ENCODE assay signal across 8 mouse cellular contexts in the genomic region with DNA sequence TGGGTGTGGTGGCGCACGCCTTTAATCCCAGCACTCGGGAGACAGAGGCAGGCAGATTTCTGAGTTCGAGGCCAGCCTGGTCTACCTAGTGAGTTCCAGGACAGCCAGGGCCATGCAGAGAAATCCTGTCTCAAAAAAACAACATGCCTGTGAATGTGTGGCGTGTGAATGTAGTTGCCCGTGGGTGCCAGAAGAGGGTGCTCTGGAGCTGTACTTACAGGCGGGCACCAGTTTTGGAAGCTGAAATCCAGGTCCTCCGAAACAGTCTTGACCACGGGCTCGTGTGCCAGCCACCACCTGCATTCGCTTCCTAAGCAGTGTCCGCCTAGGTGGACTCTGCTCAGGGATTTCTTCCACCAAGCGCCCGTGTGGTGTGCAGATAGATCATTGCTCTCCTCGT. TPM values are rescaled to one million over a fixed set of nuclear protein-coding genes. Genes with fewer than 3 reads are reported as not detected.
A peak's percentile ranks its signal among the peaks of the same experiment; 100 is the strongest.
DNase-seq lines count a peak whose midpoint lies in the region; ATAC-seq and TF ChIP-seq lines count a peak whose summit lies in the region.

No protein-coding gene starts in this region.

- peak; percentile 68 for ATAC-seq in erythroblast, adult 5-6 weeks (replicated peaks; ENCODE audit: low FRiP score, poor library complexity, severe bottlenecking)

- DNase-seq in gastrocnemius, adult 2 months = peak; percentile 42
- no peak for DNase-seq in gastrocnemius, postnatal 36 days
- DNase-seq in right cerebral cortex, postnatal 4 days = peak; percentile 11
- DNase-seq in right cerebral cortex, adult 18-20 months = no peak
- DNase-seq in thymus, postnatal 25 days = peak; percentile 35
- no peak for DNase-seq in right cerebral cortex, postnatal 36 days (ENCODE audit: low spot score in 2 of 2)
- no peak for DNase-seq in right cerebral cortex, adult 2 months (ENCODE audit: low spot score in 2 of 2)

- TF ChIP-seq CTCF in gastrocnemius, adult 2 months (IDR thresholded peaks at IDR 0.05) = peak; percentile 58

- no peak overlapping the region for H3K4me3 ChIP-seq in gastrocnemius, adult 2 months

- intact Hi-C loops in gastrocnemius, adult 2 months (cut with DNase I) = loop anchor here (2.0 kb wide), 1 partner anchor 26 kb away; no protein-coding TSS in a partner anchor
- intact Hi-C loops in gastrocnemius, postnatal 36 days (cut with DNase I) = no loop called here

- H3K27ac ChIP-seq in gastrocnemius, adult 2 months = no peak overlapping the region

RNA-seq across cellular contexts. Expression of a gene that starts 9.8 kb away (rescaled TPM):
- 10 to 100 TPM; 76.4 to 89.9 TPM for total RNA-seq in gastrocnemius, adult 2 months (2021)
- total RNA-seq in gastrocnemius, postnatal 36 days (2021) = 10 to 100 TPM; 67.1 to 71.1 TPM
- total RNA-seq in erythroblast, adult 5-6 weeks (2015; ENCODE audit: low replicate concordance) = 37.6 and 46.3 TPM in 2 replicates
- 212 and 278 TPM in 2 replicates for total RNA-seq in erythroblast, adult 5-6 weeks (2017; ENCODE audit: low replicate concordance)

RNA-seq across cellular contexts. Expression of a gene that starts 34.3 kb away (rescaled TPM):
- 100 to 1,000 TPM in 1 of 2 experiments, 10 to 100 TPM in 1; 81.2 to 115 TPM for total RNA-seq in gastrocnemius, adult 2 months (2021)
- 10 to 100 TPM; 71.9 to 92.1 TPM for total RNA-seq in gastrocnemius, postnatal 36 days (2021)
- total RNA-seq in erythroblast, adult 5-6 weeks (2015; ENCODE audit: low replicate concordance) = not detected in 2 replicates
- total RNA-seq in erythroblast, adult 5-6 weeks (2017; ENCODE audit: low replicate concordance) = not detected in 2 replicates

RNA-seq across cellular contexts. Expression of a gene that starts 45.1 kb away (rescaled TPM):
- total RNA-seq in gastrocnemius, adult 2 months (2021) = 10 to 100 TPM; 41.0 to 50.3 TPM
- 10 to 100 TPM; 41.7 to 48.0 TPM for total RNA-seq in gastrocnemius, postnatal 36 days (2021)
- 8.8 and 13.1 TPM in 2 replicates for total RNA-seq in erythroblast, adult 5-6 weeks (2015; ENCODE audit: low replicate concordance)
- total RNA-seq in erythroblast, adult 5-6 weeks (2017; ENCODE audit: low replicate concordance) = 6.1 and 9.8 TPM in 2 replicates

RNA-seq across cellular contexts. Expression of a gene that starts 47.0 kb away (rescaled TPM):
- total RNA-seq in gastrocnemius, adult 2 months (2021) = 1 to 10 TPM; 1.4 to 2.1 TPM
- 1 to 10 TPM; 1.8 to 4.0 TPM for total RNA-seq in gastrocnemius, postnatal 36 days (2021)
- 19.0 and 37.9 TPM in 2 replicates for total RNA-seq in erythroblast, adult 5-6 weeks (2015; ENCODE audit: low replicate concordance)
- 7.0 and 15.9 TPM in 2 replicates for total RNA-seq in erythroblast, adult 5-6 weeks (2017; ENCODE audit: low replicate concordance)

RNA-seq across cellular contexts. Expression of a gene that starts 56.8 kb away (rescaled TPM):
- 1 to 10 TPM; 2.7 to 9.3 TPM for total RNA-seq in gastrocnemius, adult 2 months (2021)
- 1 to 10 TPM; 4.4 to 7.9 TPM for total RNA-seq in gastrocnemius, postnatal 36 days (2021)
- total RNA-seq in erythroblast, adult 5-6 weeks (2015; ENCODE audit: low replicate concordance) = not detected in 2 replicates
- total RNA-seq in erythroblast, adult 5-6 weeks (2017; ENCODE audit: low replicate concordance) = not detected in 2 replicates

Comparison
In these comparisons a context has a peak if more than half of its experiments do, and no peak if none do; other contexts are left out.
1. DNase-seq: peak in gastrocnemius, adult 2 months (single experiment), right cerebral cortex, postnatal 4 days (single experiment) and thymus, postnatal 25 days (single experiment); none in gastrocnemius, postnatal 36 days (0 of 2), right cerebral cortex, adult 18-20 months (single experiment), right cerebral cortex, postnatal 36 days (0 of 2) and right cerebral cortex, adult 2 months (0 of 2).
2. RNA of a gene that starts 34.3 kb away (total RNA-seq): 81.2 to 115 TPM in gastrocnemius, adult 2 months and 71.9 to 92.1 TPM in gastrocnemius, postnatal 36 days; not detected in erythroblast, adult 5-6 weeks; every median in the first group is over 10 times any median in the second.